Mouse (Mus musculus): ENCODE data around the gene Gnas. TPM values are rescaled to one million over a fixed set of nuclear protein-coding genes. Genes with fewer than 3 reads are reported as not detected.
A peak's percentile ranks its signal among the peaks of the same experiment; 100 is the strongest.

The Gnas gene
- polyA plus RNA-seq, 1 experiment from 2014 or later: 1,578 TPM

DNA sequence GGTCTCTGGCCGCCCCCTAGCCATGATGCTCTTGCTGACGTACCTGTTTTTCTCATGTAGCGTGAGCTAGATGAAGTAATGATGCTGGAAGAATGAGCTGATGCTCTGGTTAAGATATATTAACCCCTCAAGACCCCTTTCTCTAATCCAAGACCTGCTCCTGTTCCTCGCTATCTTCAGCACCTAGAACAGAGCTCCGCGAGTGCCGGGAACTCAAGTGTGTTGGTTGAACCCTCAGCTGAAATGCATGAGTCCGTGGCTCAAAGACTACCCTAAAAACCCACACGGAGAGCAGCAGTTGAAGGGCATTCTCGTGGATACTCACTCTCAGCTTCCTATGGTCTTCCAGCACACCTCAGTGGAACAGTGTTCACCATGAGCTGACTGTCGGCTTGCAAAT lies 779 bp upstream of the Gnas start:
- ATAC-seq (ENCODE audit: insufficient number of reproducible peaks, insufficient read depth, low FRiP score, low read depth): no peak
- Histone ChIP-seq H3K4me3 (ENCODE audit: control insufficient read depth in 1 of 2, insufficient read depth in 1 of 2, low read depth in 1 of 2, low read length in 2 of 2) (0 out of 4 replicates have a peak overlapping the region, but pooled peaks of 1 of the 2 experiments have one; percentile 29), H3K27ac (replicated peaks in 1 of 2; ENCODE audit: control insufficient read depth in 1 of 2, insufficient read depth in 1 of 2, low read depth in 2 of 2, low read length in 2 of 2) (no peak overlapping the region), H3K4me2 (ENCODE audit: low read length) (peak overlapping the region; percentile 50), H3K9ac (ENCODE audit: low read length) (no peak overlapping the region), H3K36me3 (ENCODE audit: control insufficient read depth, insufficient read depth, low read length) (peaks cover 76% of the 10 kb centered on the region), H3K27me3 (ENCODE audit: control insufficient read depth, insufficient read depth, low read length) (peaks cover 47% of the 10 kb centered on the region), H3K4me1 (ENCODE audit: control insufficient read depth in 2 of 2, insufficient read depth in 2 of 2, low read length in 2 of 2) (no peaks in the 10 kb centered on the region), H3K9me3 (ENCODE audit: control insufficient read depth, low read length) (peaks cover 24% of the 10 kb centered on the region)
- 43% methylated on average over 11 of the region's 11 CpGs for WGBS

- peaks cover 24% of the 10 kb centered on the region for H3K9me3 ChIP-seq (ENCODE audit: control insufficient read depth, low read length)
- H3K9ac ChIP-seq (ENCODE audit: low read length): no peak overlapping the region
- no peak for ATAC-seq (ENCODE audit: insufficient number of reproducible peaks, insufficient read depth, low FRiP score, low read depth)
Observed at GRCm38 (mm10) chr2:174284807-174285457, 812 bp downstream of the Gnas start.

DNA sequence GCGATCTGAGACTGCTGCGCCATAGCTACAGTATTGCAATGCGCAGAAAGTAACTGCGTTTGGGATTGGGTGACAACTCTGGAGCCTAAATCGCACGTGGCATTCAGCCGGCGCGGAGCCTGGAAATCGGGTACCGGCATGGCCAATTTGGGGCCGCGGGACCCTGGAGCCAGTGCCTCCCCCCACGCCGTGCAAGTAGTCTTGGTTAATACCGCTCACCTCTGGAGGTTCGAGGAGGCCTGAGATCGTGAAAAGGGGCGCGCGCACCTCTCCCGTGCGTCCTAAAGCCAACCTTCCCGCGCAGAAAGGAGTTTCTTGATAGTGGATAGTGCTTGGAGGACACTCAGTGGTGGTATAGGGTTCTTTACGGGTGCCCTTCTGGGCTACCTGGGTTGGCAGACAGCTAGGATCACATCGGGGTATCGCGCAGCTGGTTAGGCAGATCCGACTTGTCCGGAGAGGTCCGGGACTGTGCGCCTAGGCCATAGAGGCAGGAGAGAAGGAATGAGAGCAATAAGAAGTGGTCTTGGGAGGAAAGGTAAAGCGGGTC lies 1.9 kb downstream of the Gnas start:
- WGBS: 48% methylated on average over 34 of the region's 34 CpGs
- Histone ChIP-seq H3K9me3 (ENCODE audit: control insufficient read depth, low read length) (peaks cover 24% of the 10 kb centered on the region), H3K36me3 (ENCODE audit: control insufficient read depth, insufficient read depth, low read length) (peaks cover 59% of the 10 kb centered on the region), H3K4me1 (ENCODE audit: control insufficient read depth in 2 of 2, insufficient read depth in 2 of 2, low read length in 2 of 2) (peaks cover 0 to 2% of the 10 kb centered on the region in 2 experiments; a peak in 1 of 4 replicates), H3K9ac (ENCODE audit: low read length) (no peak overlapping the region), H3K4me3 (ENCODE audit: control insufficient read depth in 1 of 2, insufficient read depth in 1 of 2, low read depth in 1 of 2, low read length in 2 of 2) (no peak overlapping the region), H3K4me2 (ENCODE audit: low read length) (no peak overlapping the region), H3K27me3 (ENCODE audit: control insufficient read depth, insufficient read depth, low read length) (peaks cover 52% of the 10 kb centered on the region), H3K27ac (replicated peaks in 1 of 2; ENCODE audit: control insufficient read depth in 1 of 2, insufficient read depth in 1 of 2, low read depth in 2 of 2, low read length in 2 of 2) (no peak overlapping the region)
- ATAC-seq (ENCODE audit: insufficient number of reproducible peaks, insufficient read depth, low FRiP score, low read depth): no peak

More at GRCm38 (mm10) chr2:174284807-174285457, 812 bp downstream of the Gnas start:
- Histone ChIP-seq H3K27ac (replicated peaks in 1 of 2; ENCODE audit: control insufficient read depth in 1 of 2, insufficient read depth in 1 of 2, low read depth in 2 of 2, low read length in 2 of 2) (no peak overlapping the region), H3K4me3 (ENCODE audit: control insufficient read depth in 1 of 2, insufficient read depth in 1 of 2, low read depth in 1 of 2, low read length in 2 of 2) (peak overlapping the region; percentile 14 to 29), H3K36me3 (ENCODE audit: control insufficient read depth, insufficient read depth, low read length) (peaks cover 70% of the 10 kb centered on the region), H3K4me2 (ENCODE audit: low read length) (peak overlapping the region; percentile 50), H3K27me3 (ENCODE audit: control insufficient read depth, insufficient read depth, low read length) (peaks cover 52% of the 10 kb centered on the region), H3K4me1 (ENCODE audit: control insufficient read depth in 2 of 2, insufficient read depth in 2 of 2, low read length in 2 of 2) (no peaks in the 10 kb centered on the region)
- 44% methylated on average over 57 of the region's 58 CpGs for WGBS

DNA sequence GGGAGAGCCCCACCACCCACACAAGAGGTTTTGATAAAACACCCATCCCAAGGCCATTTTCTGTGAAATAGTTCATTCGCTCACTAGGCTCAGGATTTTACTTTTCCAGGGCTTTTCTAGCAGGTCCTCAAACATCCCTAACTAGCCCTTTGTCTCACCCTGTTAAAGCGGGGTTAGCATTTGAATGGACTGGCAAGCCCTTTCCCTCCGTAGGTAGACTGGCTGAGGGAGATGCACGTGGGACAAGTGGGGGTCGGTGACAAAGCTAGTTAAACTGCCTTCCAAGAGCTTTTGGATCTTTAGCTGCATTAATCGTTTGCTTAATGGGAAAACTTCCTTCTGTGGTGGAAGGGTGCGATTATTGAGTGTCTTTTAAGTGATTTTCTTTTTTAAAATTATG lies 3.8 kb downstream of the Gnas start:
- no peak overlapping the region for H3K9ac ChIP-seq (ENCODE audit: low read length)
- H3K4me2 ChIP-seq (ENCODE audit: low read length): no peak overlapping the region
- H3K27ac ChIP-seq (replicated peaks in 1 of 2; ENCODE audit: control insufficient read depth in 1 of 2, insufficient read depth in 1 of 2, low read depth in 2 of 2, low read length in 2 of 2): no peak overlapping the region
- H3K36me3 ChIP-seq (ENCODE audit: control insufficient read depth, insufficient read depth, low read length): peaks cover 41% of the 10 kb centered on the region
- H3K9me3 ChIP-seq (ENCODE audit: control insufficient read depth, low read length): peaks cover 24% of the 10 kb centered on the region
- peaks cover 2 to 15% of the 10 kb centered on the region in 2 experiments; a peak in 2 of 4 replicates for H3K4me1 ChIP-seq (ENCODE audit: control insufficient read depth in 2 of 2, insufficient read depth in 2 of 2, low read length in 2 of 2)
- H3K27me3 ChIP-seq (ENCODE audit: control insufficient read depth, insufficient read depth, low read length): peaks cover 48% of the 10 kb centered on the region
- no peak for ATAC-seq (ENCODE audit: insufficient number of reproducible peaks, insufficient read depth, low FRiP score, low read depth)
- WGBS: 39% methylated on average over 7 of the region's 7 CpGs
- no peak overlapping the region for H3K4me3 ChIP-seq (ENCODE audit: control insufficient read depth in 1 of 2, insufficient read depth in 1 of 2, low read depth in 1 of 2, low read length in 2 of 2)

- H3K4me3 ChIP-seq (ENCODE audit: control insufficient read depth in 1 of 2, insufficient read depth in 1 of 2, low read depth in 1 of 2, low read length in 2 of 2): no peak overlapping the region
- H3K4me1 ChIP-seq (ENCODE audit: control insufficient read depth in 2 of 2, insufficient read depth in 2 of 2, low read length in 2 of 2): peaks cover 2 to 19% of the 10 kb centered on the region in 2 experiments; a peak in 2 of 4 replicates
- no peak overlapping the region for H3K9ac ChIP-seq (ENCODE audit: low read length)
- 53% methylated on average over 12 of the region's 12 CpGs for whole genome bisulfite sequencing
- H3K4me2 ChIP-seq (ENCODE audit: low read length): no peak overlapping the region
- H3K36me3 ChIP-seq (ENCODE audit: control insufficient read depth, insufficient read depth, low read length): peaks cover 32% of the 10 kb centered on the region
- ATAC-seq (ENCODE audit: insufficient number of reproducible peaks, insufficient read depth, low FRiP score, low read depth): no peak
- no peak overlapping the region for H3K27ac ChIP-seq (replicated peaks in 1 of 2; ENCODE audit: control insufficient read depth in 1 of 2, insufficient read depth in 1 of 2, low read depth in 2 of 2, low read length in 2 of 2)
- peaks cover 24% of the 10 kb centered on the region for H3K9me3 ChIP-seq (ENCODE audit: control insufficient read depth, low read length)
- H3K27me3 ChIP-seq (ENCODE audit: control insufficient read depth, insufficient read depth, low read length): peaks cover 43% of the 10 kb centered on the region
Observed at GRCm38 (mm10) chr2:174288673-174289430, 4.7 kb downstream of the Gnas start.

- peaks cover 2 to 19% of the 10 kb centered on the region in 2 experiments; a peak in 2 of 4 replicates for H3K4me1 ChIP-seq (ENCODE audit: control insufficient read depth in 2 of 2, insufficient read depth in 2 of 2, low read length in 2 of 2)
- H3K4me2 ChIP-seq (ENCODE audit: low read length): peak overlapping the region; percentile 48
- H3K36me3 ChIP-seq (ENCODE audit: control insufficient read depth, insufficient read depth, low read length): peaks cover 9% of the 10 kb centered on the region
- peaks cover 23% of the 10 kb centered on the region for H3K27me3 ChIP-seq (ENCODE audit: control insufficient read depth, insufficient read depth, low read length)
- H3K9ac ChIP-seq (ENCODE audit: low read length): 0 out of 2 replicates have a peak overlapping the region, but pooled peaks have one; percentile 14
- peaks cover 22% of the 10 kb centered on the region for H3K9me3 ChIP-seq (ENCODE audit: control insufficient read depth, low read length)
- ATAC-seq (ENCODE audit: insufficient number of reproducible peaks, insufficient read depth, low FRiP score, low read depth): no peak
- no peak overlapping the region for H3K27ac ChIP-seq (replicated peaks in 1 of 2; ENCODE audit: control insufficient read depth in 1 of 2, insufficient read depth in 1 of 2, low read depth in 2 of 2, low read length in 2 of 2)
- no peak overlapping the region for H3K4me3 ChIP-seq (ENCODE audit: control insufficient read depth in 1 of 2, insufficient read depth in 1 of 2, low read depth in 1 of 2, low read length in 2 of 2)
- WGBS: 57% methylated on average over 8 of the region's 8 CpGs
Observed at GRCm38 (mm10) chr2:174291029-174291661, 7.0 kb downstream of the Gnas start.

DNA sequence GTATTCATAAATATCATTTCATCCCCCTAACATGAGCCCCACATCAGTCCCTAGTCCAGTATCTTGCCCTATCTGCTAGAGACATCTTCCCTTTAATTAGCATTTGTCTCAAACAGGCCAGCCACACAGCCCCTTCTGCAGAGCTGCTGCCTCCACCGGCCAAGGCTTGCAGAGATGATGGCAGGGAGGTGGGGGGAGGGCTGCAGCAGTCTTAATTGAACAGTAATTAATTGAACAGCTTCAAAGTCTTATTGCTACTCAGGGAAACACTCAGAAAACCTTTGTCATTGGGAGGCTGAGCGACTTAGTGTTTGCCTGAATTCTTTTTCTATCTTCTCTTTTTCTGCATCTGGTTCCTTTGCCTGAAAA lies 7.5 kb downstream of the Gnas start:
- Histone ChIP-seq H3K4me1 (ENCODE audit: control insufficient read depth in 2 of 2, insufficient read depth in 2 of 2, low read length in 2 of 2) (peaks cover 2 to 21% of the 10 kb centered on the region in 2 experiments; a peak in 2 of 4 replicates), H3K9ac (ENCODE audit: low read length) (0 out of 2 replicates have a peak overlapping the region, but pooled peaks have one; percentile 14), H3K9me3 (ENCODE audit: control insufficient read depth, low read length) (peaks cover 23% of the 10 kb centered on the region), H3K27me3 (ENCODE audit: control insufficient read depth, insufficient read depth, low read length) (peaks cover 18% of the 10 kb centered on the region), H3K4me2 (ENCODE audit: low read length) (peak overlapping the region; percentile 48), H3K4me3 (ENCODE audit: control insufficient read depth in 1 of 2, insufficient read depth in 1 of 2, low read depth in 1 of 2, low read length in 2 of 2) (no peak overlapping the region), H3K36me3 (ENCODE audit: control insufficient read depth, insufficient read depth, low read length) (peaks cover 4% of the 10 kb centered on the region; the same call in 1 of the 2 replicates), H3K27ac (replicated peaks in 1 of 2; ENCODE audit: control insufficient read depth in 1 of 2, insufficient read depth in 1 of 2, low read depth in 2 of 2, low read length in 2 of 2) (no peak overlapping the region)
- WGBS: 49% methylated on average over 2 of the region's 2 CpGs
- no peak for ATAC-seq (ENCODE audit: insufficient number of reproducible peaks, insufficient read depth, low FRiP score, low read depth)

All from heart, embryonic 14.5 days (tissue).